Mouse (Mus musculus): ENCODE measurements around the gene Lce1a1. TPM values are rescaled to one million over a fixed set of nuclear protein-coding genes. Genes with fewer than 3 reads are reported as not detected.

The Lce1a1 gene
- polyA plus RNA-seq, 1 experiment from 2014 or later = not detected

GRCm38 (mm10) chr3:92599973-92600372, 48.1 kb downstream of the Lce1a1 start:
- no peaks in the 10 kb centered on the region for H3K27me3 ChIP-seq (ENCODE audit: control insufficient read depth, insufficient read depth, low read length)
- no peak overlapping the region for H3K27ac ChIP-seq (replicated peaks; ENCODE audit: low read depth, low read length)
- no peaks in the 10 kb centered on the region for H3K4me1 ChIP-seq (ENCODE audit: control insufficient read depth, insufficient read depth, low read length)
- H3K9me3 ChIP-seq (replicated peaks; ENCODE audit: control insufficient read depth, low read length) = no peaks in the 10 kb centered on the region
- DNase-seq (ENCODE audit: low spot score) (no peak), ATAC-seq (replicated peaks; ENCODE audit: insufficient number of reproducible peaks, low FRiP score, low TSS enrichment, low read depth) (no peak)
- H3K9ac ChIP-seq (replicated peaks; ENCODE audit: low read length) = no peak overlapping the region
- H3K4me3 ChIP-seq (ENCODE audit: low read depth, low read length) = no peak overlapping the region
- H3K4me2 ChIP-seq (ENCODE audit: low read depth, low read length) = no peak overlapping the region
- H3K36me3 ChIP-seq (replicated peaks; ENCODE audit: control insufficient read depth, insufficient read depth, low read depth, low read length) = no peaks in the 10 kb centered on the region

- Histone ChIP-seq H3K4me3 (ENCODE audit: low read depth, low read length) (no peak overlapping the region), H3K27me3 (ENCODE audit: control insufficient read depth, insufficient read depth, low read length) (no peaks in the 10 kb centered on the region), H3K9me3 (replicated peaks; ENCODE audit: control insufficient read depth, low read length) (no peaks in the 10 kb centered on the region), H3K36me3 (replicated peaks; ENCODE audit: control insufficient read depth, insufficient read depth, low read depth, low read length) (no peaks in the 10 kb centered on the region), H3K4me2 (ENCODE audit: low read depth, low read length) (no peak overlapping the region), H3K4me1 (ENCODE audit: control insufficient read depth, insufficient read depth, low read length) (no peaks in the 10 kb centered on the region), H3K9ac (replicated peaks; ENCODE audit: low read length) (no peak overlapping the region), H3K27ac (replicated peaks; ENCODE audit: low read depth, low read length) (no peak overlapping the region)
- ATAC-seq (replicated peaks; ENCODE audit: insufficient number of reproducible peaks, low FRiP score, low TSS enrichment, low read depth) (no peak), DNase-seq (ENCODE audit: low spot score) (no peak)
- WGBS = 96% methylated on average over 2 of the region's 2 CpGs
Observed at GRCm38 (mm10) chr3:92598429-92598828, 49.7 kb downstream of the Lce1a1 start.

Other genes starting within 250 kb of the Lce1a1 start
- not detected in 2 replicates for gene Sprr2i, start 240.3 kb downstream of the Lce1a1 start, polyA plus RNA-seq (2014; fragmentation: Nextera tagmentation; extraction: Ambion mirVana)
- gene Sprr2j-ps, start 230.2 kb downstream of the Lce1a1 start, polyA plus RNA-seq (2014; fragmentation: Nextera tagmentation; extraction: Ambion mirVana) = not detected in 2 replicates
- gene Gm9774, start 218.9 kb downstream of the Lce1a1 start, polyA plus RNA-seq (2014; fragmentation: Nextera tagmentation; extraction: Ambion mirVana) = 5.4 and 6.7 TPM in 2 replicates
- gene Sprr2k, start 215.7 kb downstream of the Lce1a1 start, polyA plus RNA-seq (2014; fragmentation: Nextera tagmentation; extraction: Ambion mirVana) = not detected in 2 replicates
- gene Sprr1b, start 209.5 kb downstream of the Lce1a1 start, polyA plus RNA-seq (2014; fragmentation: Nextera tagmentation; extraction: Ambion mirVana) = not detected in 2 replicates
- gene Sprr3, start 189.6 kb downstream of the Lce1a1 start, polyA plus RNA-seq (2014; fragmentation: Nextera tagmentation; extraction: Ambion mirVana) = not detected in 2 replicates
- gene Sprr1a, start 162.4 kb downstream of the Lce1a1 start, polyA plus RNA-seq (2014; fragmentation: Nextera tagmentation; extraction: Ambion mirVana) = 0.36 TPM in 1 of 2 replicates, not detected in the other
- gene Sprr4, start 147.8 kb downstream of the Lce1a1 start, polyA plus RNA-seq (2014; fragmentation: Nextera tagmentation; extraction: Ambion mirVana) = not detected in 2 replicates
- gene 2310046K23Rik, start 113.8 kb downstream of the Lce1a1 start, polyA plus RNA-seq (2014; fragmentation: Nextera tagmentation; extraction: Ambion mirVana) = not detected in 2 replicates
- gene Ivl, start 74.6 kb downstream of the Lce1a1 start, polyA plus RNA-seq (2014; fragmentation: Nextera tagmentation; extraction: Ambion mirVana) = 0.17 TPM in 1 of 2 replicates, not detected in the other
- not detected in 2 replicates for gene Smcp, start 59.3 kb downstream of the Lce1a1 start, polyA plus RNA-seq (2014; fragmentation: Nextera tagmentation; extraction: Ambion mirVana)
- not detected in 2 replicates for gene 2210017I01Rik, start 40.8 kb downstream of the Lce1a1 start, polyA plus RNA-seq (2014; fragmentation: Nextera tagmentation; extraction: Ambion mirVana)
- gene Lce6a, start 26.6 kb downstream of the Lce1a1 start, polyA plus RNA-seq (2014; fragmentation: Nextera tagmentation; extraction: Ambion mirVana) = not detected in 2 replicates
- gene Lce1b, start 8.6 kb upstream of the Lce1a1 start, polyA plus RNA-seq (2014; fragmentation: Nextera tagmentation; extraction: Ambion mirVana) = not detected in 2 replicates
- not detected in 2 replicates for gene Lce1a2, start 22.0 kb upstream of the Lce1a1 start, polyA plus RNA-seq (2014; fragmentation: Nextera tagmentation; extraction: Ambion mirVana)
- gene Lce1c, start 30.9 kb upstream of the Lce1a1 start, polyA plus RNA-seq (2014; fragmentation: Nextera tagmentation; extraction: Ambion mirVana) = not detected in 2 replicates
- not detected in 2 replicates for gene Lce1d, start 38.9 kb upstream of the Lce1a1 start, polyA plus RNA-seq (2014; fragmentation: Nextera tagmentation; extraction: Ambion mirVana)
- not detected in 2 replicates for gene Lce1e, start 60.8 kb upstream of the Lce1a1 start, polyA plus RNA-seq (2014; fragmentation: Nextera tagmentation; extraction: Ambion mirVana)
- not detected in 2 replicates for gene Lce1f, start 72.0 kb upstream of the Lce1a1 start, polyA plus RNA-seq (2014; fragmentation: Nextera tagmentation; extraction: Ambion mirVana)
- not detected in 2 replicates for gene Gm38119, start 90.8 kb upstream of the Lce1a1 start, polyA plus RNA-seq (2014; fragmentation: Nextera tagmentation; extraction: Ambion mirVana)
- not detected in 2 replicates for gene Lce1g, start 104.0 kb upstream of the Lce1a1 start, polyA plus RNA-seq (2014; fragmentation: Nextera tagmentation; extraction: Ambion mirVana)
- gene Lce1h, start 116.8 kb upstream of the Lce1a1 start, polyA plus RNA-seq (2014; fragmentation: Nextera tagmentation; extraction: Ambion mirVana) = not detected in 2 replicates
- gene Lce1i, start 130.6 kb upstream of the Lce1a1 start, polyA plus RNA-seq (2014; fragmentation: Nextera tagmentation; extraction: Ambion mirVana) = not detected in 2 replicates
- not detected in 2 replicates for gene Lce1j, start 142.2 kb upstream of the Lce1a1 start, polyA plus RNA-seq (2014; fragmentation: Nextera tagmentation; extraction: Ambion mirVana)
- not detected in 2 replicates for gene Lce1k, start 159.6 kb upstream of the Lce1a1 start, polyA plus RNA-seq (2014; fragmentation: Nextera tagmentation; extraction: Ambion mirVana)
- not detected in 2 replicates for gene Kprp, start 178.9 kb upstream of the Lce1a1 start, polyA plus RNA-seq (2014; fragmentation: Nextera tagmentation; extraction: Ambion mirVana)
- gene Lce1l, start 203.0 kb upstream of the Lce1a1 start, polyA plus RNA-seq (2014; fragmentation: Nextera tagmentation; extraction: Ambion mirVana) = not detected in 2 replicates
- gene 2310050C09Rik, start 221.9 kb upstream of the Lce1a1 start, polyA plus RNA-seq (2014; fragmentation: Nextera tagmentation; extraction: Ambion mirVana) = not detected in 2 replicates

All from embryonic facial prominence, embryonic 11.5 days (tissue).